In genomic region chr9:75001611-75002204, GRCm38 (mm10) we compare ENCODE assay signal across 9 mouse cellular contexts. TPM values are rescaled to one million over a fixed set of nuclear protein-coding genes. Genes with fewer than 3 reads are reported as not detected.
A peak's percentile ranks its signal among the peaks of the same experiment; 100 is the strongest.
DNase-seq lines count a peak whose midpoint lies in the region; ATAC-seq and TF ChIP-seq lines count a peak whose summit lies in the region.
"Had no signal": no experiment of that assay in that cellular context is flagged by ENCODE, and none has a peak within 500 bp of the region (broad histone marks: within the 10 kb centered on the region; RNA-seq: fewer than 3 reads in every experiment).

No protein-coding gene starts in this region.

- ATAC-seq in embryonic facial prominence, embryonic 15.5 days (ENCODE audit: insufficient number of reproducible peaks, low FRiP score, low TSS enrichment, low read depth) = 0 out of 2 replicates have a peak, but pooled peaks have one; percentile 34
- peak; percentile 85; the same call in 1 of the 2 replicates for ATAC-seq in lung, embryonic 15.5 days (ENCODE audit: borderline replicate concordance, extremely low read depth, low FRiP score, low TSS enrichment)
- no peak for ATAC-seq in CD4-positive, CD25-positive, alpha-beta regulatory T cell, adult 4 months

- no peaks in the 10 kb centered on the region for H3K9me3 ChIP-seq in embryonic facial prominence, embryonic 15.5 days (replicated peaks)
- no peaks in the 10 kb centered on the region for H3K9me3 ChIP-seq in lung, embryonic 15.5 days

- no peaks in the 10 kb centered on the region for H3K27me3 ChIP-seq in embryonic facial prominence, embryonic 15.5 days
- H3K27me3 ChIP-seq in lung, embryonic 15.5 days = no peaks in the 10 kb centered on the region

- 56% methylated on average over 5 of the region's 5 CpGs for WGBS in embryonic facial prominence, embryonic 15.5 days
- 16% methylated on average over 5 of the region's 5 CpGs for WGBS in lung, embryonic 15.5 days

- no peak overlapping the region for H3K4me3 ChIP-seq in layer of hippocampus, adult 2 months
- no peak overlapping the region for H3K4me3 ChIP-seq in brown adipose tissue, adult 24 weeks (ENCODE audit: insufficient read depth, low read depth, low read length)
- no peak overlapping the region for H3K4me3 ChIP-seq in embryonic facial prominence, embryonic 15.5 days (replicated peaks)
- no peak overlapping the region for H3K4me3 ChIP-seq in lung, embryonic 15.5 days
- H3K4me3 ChIP-seq: myocyte had no signal

- DNase-seq in layer of hippocampus, adult 2 months (ENCODE audit: low spot score in 2 of 2) = no peak
- DNase-seq in layer of hippocampus, adult 18-20 months (ENCODE audit: low spot score in 2 of 2) = no peak
- DNase-seq in thymus, postnatal 36 days = no peak
- DNase-seq in thymus, postnatal 10 days (ENCODE audit: low spot score in 2 of 2) = no peak

- no peak overlapping the region for H3K9ac ChIP-seq in embryonic facial prominence, embryonic 15.5 days
- no peak overlapping the region for H3K9ac ChIP-seq in lung, embryonic 15.5 days

- no peak overlapping the region for H3K4me2 ChIP-seq in embryonic facial prominence, embryonic 15.5 days (replicated peaks)
- peak overlapping the region; percentile 22; the same call in 1 of the 2 replicates for H3K4me2 ChIP-seq in lung, embryonic 15.5 days

- peaks cover 13% of the 10 kb centered on the region; the same call in 1 of the 2 replicates for H3K36me3 ChIP-seq in embryonic facial prominence, embryonic 15.5 days
- no peaks in the 10 kb centered on the region for H3K36me3 ChIP-seq in lung, embryonic 15.5 days

- TF ChIP-seq CTCF in layer of hippocampus, adult 2 months (conservative IDR thresholded peaks at IDR 0.05) = no peak

- peaks cover 19% of the 10 kb centered on the region for H3K4me1 ChIP-seq in brown adipose tissue, adult 24 weeks (ENCODE audit: control insufficient read depth, insufficient read depth, insufficient read length, low read length)
- peaks cover 10% of the 10 kb centered on the region; the same call in 1 of the 2 replicates for H3K4me1 ChIP-seq in embryonic facial prominence, embryonic 15.5 days
- H3K4me1 ChIP-seq in lung, embryonic 15.5 days = peaks cover 17% of the 10 kb centered on the region

- H3K27ac ChIP-seq in layer of hippocampus, adult 2 months = peak overlapping the region; percentile 61
- peak overlapping the region; percentile 79 for H3K27ac ChIP-seq in brown adipose tissue, adult 24 weeks (replicated peaks; ENCODE audit: low read depth, low read length)
- 0 out of 2 replicates have a peak overlapping the region, but pooled peaks have one; percentile 48 for H3K27ac ChIP-seq in embryonic facial prominence, embryonic 15.5 days (replicated peaks)
- H3K27ac ChIP-seq in lung, embryonic 15.5 days = peak overlapping the region; percentile 32

RNA-seq across cellular contexts. Expression of gene Arpp19, which starts 35.7 kb away (rescaled TPM):
- total RNA-seq in layer of hippocampus, adult 2 months (2021) = 100 to 1,000 TPM; 163 to 170 TPM
- 100 to 1,000 TPM; 162 to 182 TPM for total RNA-seq in layer of hippocampus, adult 18-20 months (2021)
- polyA plus RNA-seq in brown adipose tissue, adult 24 weeks (2012; ENCODE audit: insufficient read depth, insufficient read length, missing spikeins) = 221 and 237 TPM in 2 replicates
- polyA plus RNA-seq in embryonic facial prominence, embryonic 15.5 days (2015; fragmentation: Nextera tagmentation; extraction: Ambion mirVana) = 262 and 266 TPM in 2 replicates
- polyA plus RNA-seq in lung, embryonic 15.5 days (2015; fragmentation: Nextera tagmentation; extraction: Ambion mirVana) = 254 and 268 TPM in 2 replicates
- polyA plus RNA-seq in CD4-positive, CD25-positive, alpha-beta regulatory T cell, adult 4 months (2017; shearing (Covaris generic)) = 100 to 1,000 TPM; 284 to 368 TPM

RNA-seq across cellular contexts. Expression of gene Fam214a, which starts 49.0 kb away (rescaled TPM):
- total RNA-seq in layer of hippocampus, adult 2 months (2021) = 10 to 100 TPM; 47.5 to 52.1 TPM
- total RNA-seq in layer of hippocampus, adult 18-20 months (2021) = 10 to 100 TPM; 38.5 to 40.8 TPM
- 29.9 and 41.0 TPM in 2 replicates for polyA plus RNA-seq in brown adipose tissue, adult 24 weeks (2012; ENCODE audit: insufficient read depth, insufficient read length, missing spikeins)
- polyA plus RNA-seq in embryonic facial prominence, embryonic 15.5 days (2015; fragmentation: Nextera tagmentation; extraction: Ambion mirVana) = 16.1 and 16.5 TPM in 2 replicates
- 9.6 and 12.0 TPM in 2 replicates for polyA plus RNA-seq in lung, embryonic 15.5 days (2015; fragmentation: Nextera tagmentation; extraction: Ambion mirVana)
- 10 to 100 TPM; 24.3 to 28.4 TPM for polyA plus RNA-seq in CD4-positive, CD25-positive, alpha-beta regulatory T cell, adult 4 months (2017; shearing (Covaris generic))
